Mouse (Mus musculus) ovary, adult 2 months (tissue): ENCODE data around the gene Elobl. TPM values are rescaled to one million over a fixed set of nuclear protein-coding genes. Genes with fewer than 3 reads are reported as not detected.

Experiments used
- polyA plus RNA-seq: library from polyadenylated mRNA; depleted of rRNA; stranded (reverse); fragments of >200 nt; gene quantifications from 2 replicates; pipeline ENCODE4 v1.2.3, GENCODE M21; 2012; rRNA removed

The Elobl gene
- polyA plus RNA-seq, result 21.5 and 29.8 TPM in 2 replicates

DNA sequence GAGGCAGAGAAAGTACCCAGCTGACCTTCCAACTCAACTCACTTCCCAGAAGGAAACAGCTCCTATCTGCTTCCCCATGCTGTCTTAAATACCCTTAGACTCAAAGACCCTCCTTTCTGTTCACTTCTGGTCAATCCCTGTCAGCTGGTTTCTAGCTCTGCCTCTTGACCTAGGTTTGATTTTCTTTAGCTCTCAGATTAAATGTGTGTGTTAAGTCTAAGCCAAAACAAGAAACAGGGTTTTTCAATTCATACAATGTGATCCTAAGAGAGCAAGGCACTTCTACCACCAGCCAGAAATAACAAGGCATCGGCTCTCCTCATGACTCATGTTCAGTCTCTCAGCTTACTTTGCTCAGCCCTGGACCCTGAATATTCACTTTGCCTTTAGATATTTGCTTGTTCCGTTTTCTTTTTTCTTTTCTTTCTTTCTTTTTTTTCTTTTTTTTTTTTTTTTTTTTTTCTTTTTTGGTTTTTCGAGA is at the start of gene Elobl:
Elobl (minus strand) TSS at position 51 of the 481 bp plus-strand sequence.

DNA sequence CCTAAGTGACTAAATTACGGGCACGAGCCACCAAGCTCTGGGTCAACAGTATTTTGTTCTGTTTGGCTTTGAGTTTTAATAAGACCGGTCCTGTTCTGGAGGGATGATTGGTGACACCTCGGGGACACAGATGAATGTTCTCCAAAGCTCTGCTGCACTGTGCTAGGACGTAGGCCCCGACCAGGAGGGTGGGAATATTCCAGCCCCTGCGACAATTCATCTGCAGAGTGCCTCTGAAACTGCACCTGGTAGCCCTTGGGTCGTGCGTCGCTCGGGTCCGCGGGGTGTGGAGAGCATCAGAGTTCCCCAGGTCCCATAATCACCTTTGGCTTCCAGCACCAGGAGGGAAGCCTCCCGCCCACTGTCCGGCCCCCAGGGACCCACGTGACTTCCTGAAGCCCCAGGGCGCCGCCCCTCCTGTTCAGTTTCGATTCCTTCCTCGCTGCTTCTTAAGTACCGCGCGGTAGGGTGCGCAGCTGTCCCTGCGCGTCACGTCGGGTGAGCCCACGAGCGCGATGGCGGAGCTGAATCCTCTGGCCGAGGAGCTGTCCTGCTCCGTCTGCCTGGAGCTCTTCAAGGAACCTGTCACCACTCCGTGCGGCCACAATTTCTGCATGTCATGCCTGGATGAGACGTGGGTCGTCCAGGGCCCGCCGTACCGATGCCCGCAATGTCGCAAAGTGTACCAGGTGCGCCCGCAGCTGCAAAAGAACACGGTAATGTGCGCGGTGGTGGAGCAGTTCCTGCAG is 32.4 kb upstream of the Elobl start, which contains the start of gene Trim25:
Trim25 (plus strand) TSS at position 403 of the 749 bp plus-strand sequence.

DNA sequence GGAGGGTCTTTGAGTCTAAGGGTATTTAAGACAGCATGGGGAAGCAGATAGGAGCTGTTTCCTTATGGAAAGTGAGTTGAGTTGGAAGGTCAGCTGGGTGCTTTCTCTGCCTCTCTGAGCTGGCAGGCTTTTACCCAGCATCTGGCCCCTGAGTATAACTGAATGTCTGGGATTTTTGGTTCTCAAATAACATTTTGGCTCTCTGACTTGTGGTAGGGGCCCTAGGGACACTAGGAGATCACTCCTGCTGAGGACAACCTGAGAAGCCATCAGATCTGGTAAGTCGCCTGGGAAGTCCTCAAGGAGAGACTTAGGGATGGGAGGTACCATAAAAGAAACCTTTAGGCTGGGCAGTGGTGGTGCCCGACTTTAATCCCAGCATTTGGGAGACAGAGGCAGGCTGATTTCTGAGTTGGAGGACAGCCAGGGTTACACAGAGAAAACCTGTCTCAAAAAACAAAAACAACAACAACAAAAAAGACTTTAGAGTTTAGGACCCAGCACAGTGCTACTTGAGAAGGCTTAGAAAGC is 3.5 kb upstream of the Elobl start, which contains the start of gene Coil:
Coil (plus strand) TSS at position 51 of the 531 bp plus-strand sequence.

DNA sequence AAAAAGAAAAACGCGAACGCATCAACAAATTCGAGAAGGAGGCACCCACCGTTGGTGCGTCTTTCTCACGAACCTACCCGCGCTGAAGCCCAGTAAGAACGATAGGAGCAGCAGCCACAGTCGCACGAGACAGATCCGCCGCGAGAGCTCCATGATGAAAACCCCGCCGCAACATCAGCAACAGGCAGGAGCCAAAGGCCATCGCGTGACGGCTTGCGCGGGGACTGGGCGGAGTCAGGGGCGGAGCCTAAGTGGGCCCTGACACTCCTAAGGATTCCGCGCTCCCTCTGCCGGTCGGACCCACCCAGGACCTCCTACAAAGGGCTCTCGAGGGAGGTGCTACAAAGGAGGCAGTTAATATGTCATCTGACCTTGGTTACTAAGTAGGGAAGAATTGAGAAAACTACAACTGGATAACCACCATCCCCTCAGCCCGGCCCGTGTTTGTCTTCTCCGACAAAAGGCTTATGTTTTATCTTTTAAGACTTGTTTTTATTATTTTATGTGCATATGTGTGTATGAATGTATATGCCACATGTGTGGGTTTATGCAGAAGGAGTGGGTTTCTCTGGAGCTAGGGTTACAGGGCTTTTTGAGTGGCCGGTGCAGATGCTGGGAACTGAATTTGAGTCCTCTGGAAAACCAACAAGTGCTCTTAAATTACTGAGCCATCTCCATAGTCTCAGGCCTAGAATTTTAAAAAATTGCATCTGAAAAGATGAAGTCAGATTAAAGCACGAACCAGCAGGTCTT is 11.3 kb downstream of the Elobl start, which contains the start of gene Scpep1:
Scpep1 (minus strand) TSS at position 249 of the 753 bp plus-strand sequence.

Other genes with a start within 250 kb of the Elobl start
- gene Msi2, start 248.4 kb downstream of the Elobl start, polyA plus RNA-seq, result 54.1 and 65.5 TPM in 2 replicates
- gene Akap1, start 102.3 kb downstream of the Elobl start, polyA plus RNA-seq, result 53.0 and 83.9 TPM in 2 replicates
- gene Scpep1, start 11.5 kb downstream of the Elobl start, polyA plus RNA-seq, result 42.8 and 58.2 TPM in 2 replicates
- gene Coil, start 3.3 kb upstream of the Elobl start, polyA plus RNA-seq, result 6.3 and 7.3 TPM in 2 replicates
- 62.9 and 66.4 TPM in 2 replicates for gene Trim25, start 32.4 kb upstream of the Elobl start, polyA plus RNA-seq
- gene Dgke, start 99.9 kb upstream of the Elobl start, polyA plus RNA-seq, result 8.7 and 10.8 TPM in 2 replicates
- 2.1 and 3.3 TPM in 2 replicates for gene Gm525, start 106.9 kb upstream of the Elobl start, polyA plus RNA-seq